Comparison of ENCODE assay signal across 11 mouse cellular contexts in the genomic region with DNA sequence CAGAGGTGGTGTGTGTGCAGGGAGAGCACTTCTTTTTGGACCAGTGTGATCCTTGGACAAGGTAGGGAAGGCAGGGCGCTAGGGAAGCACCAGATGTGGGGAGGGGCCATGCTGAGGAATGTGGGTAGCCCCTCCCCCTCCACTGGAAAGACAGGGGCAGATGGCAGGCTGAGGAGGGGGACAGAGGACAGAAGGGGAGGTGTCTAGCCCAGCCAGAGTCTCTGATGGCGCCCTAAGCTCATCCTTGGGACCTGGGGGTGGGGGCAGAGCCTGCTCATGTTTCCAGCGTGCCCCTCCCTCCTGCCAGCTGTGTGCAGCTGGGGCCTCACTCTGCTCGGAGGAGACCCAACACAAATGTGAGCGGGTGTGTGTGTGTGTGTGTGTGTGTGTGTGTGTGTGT. TPM values are rescaled to one million over a fixed set of nuclear protein-coding genes. Genes with fewer than 3 reads are reported as not detected.
DNase-seq lines count a peak whose midpoint lies in the region; ATAC-seq and TF ChIP-seq lines count a peak whose summit lies in the region.
"Had no signal": no experiment of that assay in that cellular context is flagged by ENCODE, and none has a peak within 500 bp of the region (broad histone marks: within the 10 kb centered on the region; RNA-seq: fewer than 3 reads in every experiment).

No protein-coding gene starts in this region.

- no peak for TF ChIP-seq POLR2A in limb, embryonic 14.5 days (IDR thresholded peaks at IDR 0.05; ENCODE audit: borderline replicate concordance, extremely low read depth, insufficient read depth, insufficient read length)

- H3K4me1 ChIP-seq in limb, embryonic 14.5 days (ENCODE audit: control insufficient read depth, insufficient read depth, low read length), result peaks cover 39% of the 10 kb centered on the region

- 7% methylated on average over 4 of the region's 5 CpGs for WGBS in limb, embryonic 14.5 days

- peak overlapping the region; percentile 20; the same call in 1 of the 2 replicates for H3K27ac ChIP-seq in limb, embryonic 14.5 days (replicated peaks; ENCODE audit: low read depth, low read length)
- H3K27ac ChIP-seq: layer of hippocampus, adult 2 months had no signal

- H3K4me2 ChIP-seq in limb, embryonic 14.5 days (replicated peaks; ENCODE audit: low read depth, low read length, severe bottlenecking), result peak overlapping the region; percentile 20; the same call in 1 of the 2 replicates

- no peak overlapping the region for H3K4me3 ChIP-seq in limb, embryonic 14.5 days (replicated peaks; ENCODE audit: low read length)
- H3K4me3 ChIP-seq: layer of hippocampus, adult 2 months had no signal

- H3K9me3 ChIP-seq in limb, embryonic 14.5 days (ENCODE audit: control insufficient read depth, low read length), result no peaks in the 10 kb centered on the region

- no peaks in the 10 kb centered on the region for H3K27me3 ChIP-seq in limb, embryonic 14.5 days (ENCODE audit: control insufficient read depth, insufficient read depth, low read length)

- peak; percentile 86 for DNase-seq in kidney, postnatal 10 days
- no peak for DNase-seq in kidney, adult 9 months
- DNase-seq in ES-CJ7 (ENCODE audit: low read depth, low spot score), result peak; percentile 59
- peak; percentile 84 for DNase-seq in embryo, embryonic 10 days (ENCODE audit: low spot score)
- peak; percentile 55 for DNase-seq in limb, embryonic 14.5 days (ENCODE audit: low spot score)
- DNase-seq in adrenal gland, adult 18-20 months (ENCODE audit: low spot score in 2 of 2), result no peak
- no peak for DNase-seq in adipocyte (ENCODE audit: low spot score)

- no peaks in the 10 kb centered on the region for H3K36me3 ChIP-seq in limb, embryonic 14.5 days (ENCODE audit: control insufficient read depth, insufficient read depth, low read length)

- ATAC-seq in limb, embryonic 14.5 days (ENCODE audit: low FRiP score, low read depth), result peak; percentile 69

- H3K9ac ChIP-seq in limb, embryonic 14.5 days (ENCODE audit: low read depth, low read length, severe bottlenecking), result no peak overlapping the region

RNA-seq across cellular contexts. Expression of gene Grifin, which starts 16.7 kb away (rescaled TPM):
- 0.18 and 0.19 TPM in 2 replicates for polyA plus RNA-seq in limb, embryonic 14.5 days (2012; rRNA removed)
- not detected in 2 replicates for polyA plus RNA-seq in limb, embryonic 14.5 days (2014; fragmentation: Nextera tagmentation; extraction: Ambion mirVana)
- not detected for total RNA-seq in adrenal gland, adult 18-20 months (2021)
- total RNA-seq: common myeloid progenitor, adult 5-6 weeks; gastrocnemius, postnatal 4 days; layer of hippocampus, adult 2 months; megakaryocyte-erythroid progenitor cell, adult 5-6 weeks had no signal

RNA-seq across cellular contexts. Expression of gene Lfng, which starts 25.6 kb away (rescaled TPM):
- 38.9 and 48.2 TPM in 2 replicates for polyA plus RNA-seq in limb, embryonic 14.5 days (2012; rRNA removed)
- 19.2 and 21.4 TPM in 2 replicates for polyA plus RNA-seq in limb, embryonic 14.5 days (2014; fragmentation: Nextera tagmentation; extraction: Ambion mirVana)
- total RNA-seq in adrenal gland, adult 18-20 months (2021), result 10 to 100 TPM in 1 of 2 experiments, 1 to 10 TPM in 1; 9.8 to 12.3 TPM

Comparison
In these comparisons a context has a peak if more than half of its experiments do, and no peak if none do; other contexts are left out.
1. DNase-seq: peak in kidney, postnatal 10 days (single experiment), ES-CJ7 (single experiment), embryo, embryonic 10 days (single experiment) and limb, embryonic 14.5 days (single experiment); none in kidney, adult 9 months (single experiment), adrenal gland, adult 18-20 months (0 of 2) and adipocyte (single experiment).